Mouse (Mus musculus): ENCODE measurements around the gene Ap3b1. TPM values are rescaled to one million over a fixed set of nuclear protein-coding genes. Genes with fewer than 3 reads are reported as not detected.
A peak's percentile ranks its signal among the peaks of the same experiment; 100 is the strongest.

Gene Ap3b1
- polyA plus RNA-seq, 1 experiment from 2014 or later = 32.9 TPM

DNA sequence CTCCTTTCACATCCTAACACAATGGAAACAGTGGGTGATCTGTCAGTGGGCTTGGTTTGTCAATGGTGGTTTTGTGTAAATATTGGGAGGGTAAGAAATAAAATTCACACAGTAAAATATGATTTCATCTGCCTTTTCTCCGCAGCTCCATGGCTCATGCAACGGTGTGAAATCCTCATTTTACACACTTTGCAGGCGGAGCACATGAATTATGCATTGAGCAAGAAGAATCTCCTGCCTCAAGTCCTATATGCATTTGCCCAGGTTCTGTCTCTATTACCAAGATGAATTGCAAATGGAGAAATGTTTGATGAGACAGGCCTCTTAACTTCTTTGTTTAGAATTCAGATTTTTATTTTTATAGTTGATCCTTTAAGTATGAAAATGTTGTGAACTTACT, 131.9 kb downstream of the Ap3b1 start:
- Histone ChIP-seq H3K27me3 (ENCODE audit: insufficient read depth, low read length) (no peaks in the 10 kb centered on the region), H3K9ac (ENCODE audit: low read depth, low read length) (no peak overlapping the region), H3K9me3 (replicated peaks; ENCODE audit: low read length) (no peaks in the 10 kb centered on the region), H3K27ac (no peak overlapping the region), H3K4me1 (replicated peaks; ENCODE audit: insufficient read depth, low read length) (no peaks in the 10 kb centered on the region), H3K4me3 (replicated peaks; ENCODE audit: low read depth, low read length) (no peak overlapping the region), H3K36me3 (ENCODE audit: insufficient read depth, low read length) (peaks cover 7% of the 10 kb centered on the region), H3K4me2 (ENCODE audit: low read length) (no peak overlapping the region)
- DNase-seq (ENCODE audit: low spot score) (no peak), ATAC-seq (replicated peaks; ENCODE audit: low FRiP score, low read depth) (no peak)
- no peak for TF ChIP-seq CTCF (IDR thresholded peaks at IDR 0.05; ENCODE audit: low read depth)
- 98% methylated on average over 3 of the region's 3 CpGs for WGBS

DNA sequence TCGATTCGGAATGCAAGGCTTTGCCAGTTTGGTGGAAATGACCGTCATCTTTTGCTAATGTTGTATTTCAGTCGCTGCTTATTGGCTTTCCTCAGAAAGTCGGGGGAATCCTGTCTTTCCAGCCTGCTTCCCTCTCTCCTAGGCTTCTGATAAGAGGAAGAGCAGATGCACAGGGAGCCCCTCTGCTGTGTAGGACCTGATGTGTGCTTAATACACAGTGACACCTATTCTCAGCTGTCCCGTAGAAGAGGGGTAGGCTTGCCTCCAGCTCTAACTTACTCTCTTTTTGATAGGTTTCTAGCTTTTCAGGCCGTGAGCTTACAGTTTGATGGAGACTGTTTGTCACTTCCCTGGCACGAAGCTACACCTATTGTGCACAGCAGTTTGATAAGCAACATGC, 132.4 kb downstream of the Ap3b1 start:
- no peaks in the 10 kb centered on the region for H3K9me3 ChIP-seq (replicated peaks; ENCODE audit: low read length)
- no peak overlapping the region for H3K9ac ChIP-seq (ENCODE audit: low read depth, low read length)
- ATAC-seq (replicated peaks; ENCODE audit: low FRiP score, low read depth) (no peak), DNase-seq (ENCODE audit: low spot score) (no peak)
- H3K4me3 ChIP-seq (replicated peaks; ENCODE audit: low read depth, low read length) = no peak overlapping the region
- no peak for TF ChIP-seq CTCF (IDR thresholded peaks at IDR 0.05; ENCODE audit: low read depth)
- H3K36me3 ChIP-seq (ENCODE audit: insufficient read depth, low read length) = peaks cover 7% of the 10 kb centered on the region
- H3K4me1 ChIP-seq (replicated peaks; ENCODE audit: insufficient read depth, low read length) = no peaks in the 10 kb centered on the region
- WGBS = 94% methylated on average over 8 of the region's 8 CpGs
- H3K27ac ChIP-seq = no peak overlapping the region
- no peaks in the 10 kb centered on the region for H3K27me3 ChIP-seq (ENCODE audit: insufficient read depth, low read length)
- no peak overlapping the region for H3K4me2 ChIP-seq (ENCODE audit: low read length)

- H3K27me3 ChIP-seq (ENCODE audit: insufficient read depth, low read length) = no peaks in the 10 kb centered on the region
- no peak overlapping the region for H3K9ac ChIP-seq (ENCODE audit: low read depth, low read length)
- H3K36me3 ChIP-seq (ENCODE audit: insufficient read depth, low read length) = peaks cover 7% of the 10 kb centered on the region; the same call in 1 of the 2 replicates
- ATAC-seq (replicated peaks; ENCODE audit: low FRiP score, low read depth) (no peak), DNase-seq (ENCODE audit: low spot score) (no peak)
- 79% methylated on average over 3 of the region's 3 CpGs for WGBS
- no peaks in the 10 kb centered on the region for H3K9me3 ChIP-seq (replicated peaks; ENCODE audit: low read length)
- H3K4me2 ChIP-seq (ENCODE audit: low read length) = no peak overlapping the region
- H3K27ac ChIP-seq = no peak overlapping the region
- no peak for TF ChIP-seq CTCF (IDR thresholded peaks at IDR 0.05; ENCODE audit: low read depth)
- H3K4me1 ChIP-seq (replicated peaks; ENCODE audit: insufficient read depth, low read length) = no peaks in the 10 kb centered on the region
- no peak overlapping the region for H3K4me3 ChIP-seq (replicated peaks; ENCODE audit: low read depth, low read length)
Observed at GRCm38 (mm10) chr13:94497521-94497920, 138.8 kb downstream of the Ap3b1 start.

DNA sequence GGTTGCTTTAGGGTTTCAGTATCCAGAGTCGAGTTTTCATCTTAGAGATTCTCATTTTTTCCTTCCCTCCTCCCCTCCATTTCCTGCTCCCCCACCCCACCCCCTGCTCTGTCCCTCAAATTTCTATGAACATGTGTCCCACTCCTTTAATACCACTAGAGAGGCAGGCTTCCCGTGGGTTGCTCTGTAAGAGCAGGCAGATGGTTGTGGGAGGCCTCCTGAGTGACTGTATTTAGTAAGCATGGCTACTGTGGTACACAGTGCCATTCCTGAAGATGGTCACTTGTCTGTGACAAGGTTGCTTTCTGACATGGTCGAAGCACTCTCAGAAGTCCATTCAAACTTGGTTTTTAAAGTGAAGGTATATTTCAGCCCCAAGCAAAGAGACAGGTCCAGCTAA, 147.7 kb downstream of the Ap3b1 start:
- Histone ChIP-seq H3K4me2 (ENCODE audit: low read length) (no peak overlapping the region), H3K4me3 (replicated peaks; ENCODE audit: low read depth, low read length) (no peak overlapping the region), H3K9ac (ENCODE audit: low read depth, low read length) (no peak overlapping the region), H3K4me1 (replicated peaks; ENCODE audit: insufficient read depth, low read length) (no peaks in the 10 kb centered on the region), H3K27ac (no peak overlapping the region), H3K9me3 (replicated peaks; ENCODE audit: low read length) (no peaks in the 10 kb centered on the region), H3K27me3 (ENCODE audit: insufficient read depth, low read length) (no peaks in the 10 kb centered on the region), H3K36me3 (ENCODE audit: insufficient read depth, low read length) (peaks cover 17% of the 10 kb centered on the region)
- ATAC-seq (replicated peaks; ENCODE audit: low FRiP score, low read depth) (no peak), DNase-seq (ENCODE audit: low spot score) (no peak)
- no peak for TF ChIP-seq CTCF (IDR thresholded peaks at IDR 0.05; ENCODE audit: low read depth)
- 87% methylated on average over 3 of the region's 3 CpGs for WGBS

- Histone ChIP-seq H3K27me3 (ENCODE audit: insufficient read depth, low read length) (no peaks in the 10 kb centered on the region), H3K4me3 (replicated peaks; ENCODE audit: low read depth, low read length) (no peak overlapping the region), H3K27ac (no peak overlapping the region), H3K9me3 (replicated peaks; ENCODE audit: low read length) (no peaks in the 10 kb centered on the region), H3K4me1 (replicated peaks; ENCODE audit: insufficient read depth, low read length) (no peaks in the 10 kb centered on the region), H3K36me3 (ENCODE audit: insufficient read depth, low read length) (peaks cover 17% of the 10 kb centered on the region), H3K9ac (ENCODE audit: low read depth, low read length) (no peak overlapping the region), H3K4me2 (ENCODE audit: low read length) (no peak overlapping the region)
- WGBS = 77% methylated on average over 8 of the region's 8 CpGs
- TF ChIP-seq CTCF (IDR thresholded peaks at IDR 0.05; ENCODE audit: low read depth) = no peak
- ATAC-seq (replicated peaks; ENCODE audit: low FRiP score, low read depth) = no peak
- DNase-seq (ENCODE audit: low spot score) = peak; percentile 19
Observed at GRCm38 (mm10) chr13:94508344-94508743, 149.6 kb downstream of the Ap3b1 start.

DNA sequence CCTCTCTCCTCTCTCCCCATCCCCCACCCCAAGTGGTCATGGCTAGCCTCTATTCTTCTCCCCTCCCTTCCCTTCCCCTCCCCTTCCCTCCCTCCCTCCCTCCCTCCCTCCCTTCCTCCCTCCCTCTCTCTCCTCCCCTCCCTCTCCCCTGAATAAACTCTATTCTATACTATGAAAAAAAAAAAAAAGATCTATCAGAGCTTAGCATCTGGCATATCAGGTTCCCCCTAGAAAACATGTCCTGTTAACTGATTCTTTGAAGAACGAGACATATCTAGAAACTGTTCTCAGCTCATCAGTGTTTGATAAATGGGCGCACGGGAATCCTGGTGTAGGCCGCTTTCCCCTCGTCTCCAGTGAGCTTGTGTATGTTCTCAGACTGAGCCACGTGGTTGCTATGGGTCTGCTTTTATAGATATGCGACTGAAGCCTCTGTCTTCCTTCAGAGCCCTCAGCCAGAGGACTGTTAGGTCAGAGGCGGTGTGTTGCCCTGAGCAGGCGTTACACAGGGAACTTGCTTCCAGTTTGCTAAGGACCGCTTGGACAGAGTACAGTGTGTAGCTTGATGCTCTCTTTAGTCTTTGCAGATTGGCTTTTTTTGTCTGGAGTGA, 154.5 kb downstream of the Ap3b1 start:
- no peak overlapping the region for H3K9ac ChIP-seq (ENCODE audit: low read depth, low read length)
- no peak overlapping the region for H3K4me3 ChIP-seq (replicated peaks; ENCODE audit: low read depth, low read length)
- H3K4me1 ChIP-seq (replicated peaks; ENCODE audit: insufficient read depth, low read length) = no peaks in the 10 kb centered on the region
- H3K27ac ChIP-seq = no peak overlapping the region
- no peak for ATAC-seq (replicated peaks; ENCODE audit: low FRiP score, low read depth)
- no peak for TF ChIP-seq CTCF (IDR thresholded peaks at IDR 0.05; ENCODE audit: low read depth)
- H3K36me3 ChIP-seq (ENCODE audit: insufficient read depth, low read length) = 0 out of 2 replicates have a peak, but pooled peaks cover 4% of the 10 kb centered on the region
- H3K9me3 ChIP-seq (replicated peaks; ENCODE audit: low read length) = no peaks in the 10 kb centered on the region
- H3K27me3 ChIP-seq (ENCODE audit: insufficient read depth, low read length) = no peaks in the 10 kb centered on the region
- no peak for DNase-seq (ENCODE audit: low spot score)
- H3K4me2 ChIP-seq (ENCODE audit: low read length) = no peak overlapping the region
- WGBS = 69% methylated on average over 10 of the region's 10 CpGs

DNA sequence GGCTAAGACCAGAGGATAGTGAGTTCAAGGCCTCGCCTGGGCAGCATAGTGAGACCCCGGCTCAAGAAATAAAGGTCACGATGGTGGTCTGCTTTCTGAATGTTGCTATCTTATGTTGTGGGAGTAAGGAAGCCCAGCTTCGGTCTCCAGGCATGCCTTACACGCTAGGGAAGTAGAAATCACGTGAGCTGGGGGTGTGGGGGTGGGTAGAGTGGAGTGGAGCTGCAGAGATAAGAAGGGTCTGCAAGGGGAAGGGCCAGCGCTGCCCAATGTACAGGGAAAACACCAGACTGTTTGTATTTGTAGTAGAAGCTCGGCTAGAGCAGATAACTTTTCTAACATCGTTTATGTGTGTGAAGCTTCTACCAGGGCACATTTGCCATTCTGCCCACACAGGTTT, 155.1 kb downstream of the Ap3b1 start:
- DNase-seq (ENCODE audit: low spot score) (no peak), ATAC-seq (replicated peaks; ENCODE audit: low FRiP score, low read depth) (no peak)
- Histone ChIP-seq H3K9ac (ENCODE audit: low read depth, low read length) (no peak overlapping the region), H3K4me2 (ENCODE audit: low read length) (no peak overlapping the region), H3K27ac (no peak overlapping the region), H3K4me3 (replicated peaks; ENCODE audit: low read depth, low read length) (no peak overlapping the region), H3K27me3 (ENCODE audit: insufficient read depth, low read length) (no peaks in the 10 kb centered on the region), H3K9me3 (replicated peaks; ENCODE audit: low read length) (no peaks in the 10 kb centered on the region), H3K4me1 (replicated peaks; ENCODE audit: insufficient read depth, low read length) (no peaks in the 10 kb centered on the region), H3K36me3 (ENCODE audit: insufficient read depth, low read length) (0 out of 2 replicates have a peak, but pooled peaks cover 4% of the 10 kb centered on the region)
- no peak for TF ChIP-seq CTCF (IDR thresholded peaks at IDR 0.05; ENCODE audit: low read depth)
- WGBS = 83% methylated on average over 9 of the region's 9 CpGs
